Mouse (Mus musculus) skeletal muscle tissue, adult 2 months (tissue): Measurements from ENCODE around the gene Ddx31.

Experiments used
- DNase-seq: peaks from one replicate; pipeline ENCODE4 v3.0.0-alpha.2; 2012; ENCODE audit warnings: low read depth, low spot score

Ddx31 gene

GRCm38 (mm10) chr2:28840222-28840951 is at the start of gene Ddx31, which contains the start of gene Gtf3c4:
Gene Ddx31, plus strand, starts transcription at chr2:28840406.
Gene Gtf3c4, minus strand, starts transcription at chr2:28840360.
- peak; percentile 95 for DNase-seq

DNA sequence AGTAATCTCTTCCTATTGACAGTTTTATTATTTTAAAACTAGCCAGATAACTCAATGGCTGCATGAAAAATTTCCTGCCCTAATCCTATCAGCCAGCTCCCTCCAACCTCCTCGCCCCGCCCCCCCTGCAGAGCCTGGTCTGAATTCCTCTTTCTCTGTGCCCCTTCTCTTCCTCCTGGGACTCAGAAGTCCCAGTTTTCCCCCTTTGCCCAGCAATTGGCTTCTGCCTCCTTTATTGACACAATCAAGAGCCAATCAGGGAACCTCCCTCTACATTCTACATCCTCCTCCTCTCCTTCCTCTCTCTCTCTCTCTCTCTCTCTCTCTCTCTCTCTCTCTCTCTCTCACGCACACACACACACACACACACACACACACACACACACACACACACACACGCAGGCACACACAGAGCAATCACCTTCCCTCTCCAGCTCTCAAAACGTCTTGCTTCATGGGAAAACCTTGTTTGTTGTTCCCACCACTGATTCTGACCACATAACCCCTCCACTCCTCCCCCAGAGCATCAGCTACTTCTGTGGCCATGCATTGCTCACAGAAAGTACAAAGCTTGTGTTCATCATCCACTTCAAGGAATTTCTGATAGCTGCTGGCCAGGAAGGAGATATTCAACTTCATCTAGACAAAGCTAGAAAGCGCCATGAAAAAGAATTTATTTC is 47.1 kb upstream of the Ddx31 start:
- DNase-seq = peak; percentile 67

- no peak for DNase-seq
Measured at GRCm38 (mm10) chr2:28794623-28795022, 45.6 kb upstream of the Ddx31 start.

GRCm38 (mm10) chr2:28796298-28796697 is 43.9 kb upstream of the Ddx31 start:
- DNase-seq = no peak

- no peak for DNase-seq
Measured at GRCm38 (mm10) chr2:28797490-28798106, 42.6 kb upstream of the Ddx31 start.

- DNase-seq = no peak
Measured at GRCm38 (mm10) chr2:28798390-28798789, 41.8 kb upstream of the Ddx31 start.

DNA sequence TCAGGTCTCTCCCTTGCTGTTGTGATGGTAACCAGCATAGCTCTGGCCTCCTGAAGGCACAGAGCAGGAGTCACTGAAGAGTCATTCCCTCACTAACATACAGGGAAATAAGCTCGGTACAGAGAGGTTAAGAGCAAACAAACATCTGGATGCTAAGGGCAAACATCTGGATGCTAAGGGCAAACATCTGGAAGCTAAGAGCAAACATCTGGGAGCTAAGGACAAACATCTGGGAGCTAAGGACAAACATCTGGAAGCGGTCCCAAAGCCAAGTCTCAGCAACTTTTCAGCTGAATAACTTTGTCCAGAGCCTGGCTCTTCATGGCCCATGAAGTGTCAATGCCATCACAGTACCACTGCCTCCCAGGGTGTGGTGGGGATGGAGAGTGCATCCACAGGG is 40.6 kb upstream of the Ddx31 start:
- no peak for DNase-seq

DNA sequence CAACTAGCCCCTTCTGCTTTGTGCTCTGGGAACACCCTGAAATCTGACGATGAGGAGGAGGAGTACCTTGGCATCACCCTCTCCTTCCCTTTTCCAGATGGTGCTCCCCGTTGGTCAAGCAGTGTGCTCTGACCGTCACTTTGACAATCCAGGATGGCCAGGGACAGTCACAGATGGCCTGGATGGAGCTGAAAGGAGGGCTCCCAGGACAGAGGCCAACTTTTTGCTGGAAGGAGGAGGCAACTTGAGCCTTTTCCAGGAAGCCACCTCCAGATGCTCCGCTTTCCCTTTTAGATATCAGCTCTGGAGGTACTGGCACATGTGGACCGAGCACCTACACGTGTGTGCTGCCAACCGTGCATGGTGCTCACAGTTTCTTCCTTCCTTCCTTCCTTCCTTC is 36.8 kb upstream of the Ddx31 start:
- no peak for DNase-seq

- no peak for DNase-seq
Measured at GRCm38 (mm10) chr2:28808841-28809240, 31.4 kb upstream of the Ddx31 start.

DNA sequence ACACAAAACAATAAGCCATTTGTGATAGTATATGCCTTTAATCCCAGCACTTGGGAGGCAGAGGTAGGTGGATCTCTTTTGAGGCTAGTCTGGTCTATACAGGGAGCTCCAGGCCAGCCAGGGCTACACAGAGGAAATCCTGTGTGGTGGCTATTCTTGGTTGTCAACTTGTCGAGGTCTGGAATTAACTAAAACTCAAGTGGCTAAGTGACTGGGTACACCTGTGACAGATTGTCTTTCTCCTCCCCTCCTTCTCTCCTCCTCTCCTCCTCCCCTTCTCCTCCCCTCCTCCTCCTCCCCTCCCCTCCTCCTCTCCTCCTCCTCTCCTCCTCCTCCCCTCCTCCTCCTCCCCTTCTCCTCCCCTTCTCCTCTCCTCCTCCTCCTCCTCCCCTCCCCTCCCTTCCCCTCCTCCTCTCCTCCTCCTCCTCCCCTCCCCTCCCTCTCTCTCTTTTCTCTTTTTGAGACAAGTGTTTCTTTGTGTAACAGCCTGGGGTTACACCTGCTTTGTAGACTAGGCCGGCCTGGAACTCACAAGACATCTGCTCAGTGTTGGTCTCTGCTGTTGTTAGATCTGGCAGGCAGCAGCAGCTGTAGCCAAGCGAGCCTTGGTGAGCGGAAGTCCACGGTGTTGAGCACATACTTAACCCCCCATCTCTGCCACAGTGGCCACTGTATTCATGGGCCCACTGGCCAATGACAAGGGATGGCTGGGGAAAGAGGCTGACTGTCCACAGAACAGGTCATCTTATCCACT is 29.8 kb upstream of the Ddx31 start:
- no peak for DNase-seq

GRCm38 (mm10) chr2:28818866-28819265 is 21.3 kb upstream of the Ddx31 start:
- no peak for DNase-seq

GRCm38 (mm10) chr2:28829265-28829664 is 10.9 kb upstream of the Ddx31 start:
- no peak for DNase-seq

DNA sequence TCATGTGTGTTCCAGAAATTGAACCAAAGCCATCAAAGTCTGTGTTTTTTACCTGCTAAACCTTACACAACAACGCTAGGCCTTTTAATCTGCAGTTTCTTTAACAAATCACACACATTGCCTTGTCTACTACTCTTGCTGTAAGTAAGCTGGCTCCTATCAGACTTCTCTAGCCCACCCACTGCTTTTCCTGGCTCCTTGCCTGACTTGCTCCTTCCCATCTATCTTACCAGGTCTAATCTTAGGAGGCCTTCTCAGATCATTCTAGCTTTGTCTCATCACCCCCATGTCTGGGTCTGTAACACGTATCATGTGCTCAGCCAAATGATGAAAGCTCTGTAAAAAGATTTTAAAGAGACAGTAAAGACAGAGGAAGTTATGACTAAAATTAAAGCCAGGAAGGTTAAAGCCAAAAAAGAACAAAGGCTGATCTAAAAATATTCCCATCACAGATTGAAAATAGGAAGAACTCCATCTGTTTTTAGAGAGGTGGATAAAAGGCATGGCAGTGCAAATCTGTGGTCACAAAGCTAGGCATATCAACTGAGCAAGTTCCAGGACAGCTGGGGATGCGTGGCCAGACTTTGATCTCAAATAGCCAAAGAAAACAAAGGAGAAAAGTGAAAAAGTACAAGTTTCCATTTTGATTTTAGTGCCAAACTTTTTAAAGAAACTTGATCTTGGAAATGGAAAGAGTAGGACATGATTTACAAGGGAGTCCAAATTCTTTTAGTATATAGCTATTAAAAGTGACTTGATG is 3.8 kb upstream of the Ddx31 start:
- DNase-seq = no peak

DNA sequence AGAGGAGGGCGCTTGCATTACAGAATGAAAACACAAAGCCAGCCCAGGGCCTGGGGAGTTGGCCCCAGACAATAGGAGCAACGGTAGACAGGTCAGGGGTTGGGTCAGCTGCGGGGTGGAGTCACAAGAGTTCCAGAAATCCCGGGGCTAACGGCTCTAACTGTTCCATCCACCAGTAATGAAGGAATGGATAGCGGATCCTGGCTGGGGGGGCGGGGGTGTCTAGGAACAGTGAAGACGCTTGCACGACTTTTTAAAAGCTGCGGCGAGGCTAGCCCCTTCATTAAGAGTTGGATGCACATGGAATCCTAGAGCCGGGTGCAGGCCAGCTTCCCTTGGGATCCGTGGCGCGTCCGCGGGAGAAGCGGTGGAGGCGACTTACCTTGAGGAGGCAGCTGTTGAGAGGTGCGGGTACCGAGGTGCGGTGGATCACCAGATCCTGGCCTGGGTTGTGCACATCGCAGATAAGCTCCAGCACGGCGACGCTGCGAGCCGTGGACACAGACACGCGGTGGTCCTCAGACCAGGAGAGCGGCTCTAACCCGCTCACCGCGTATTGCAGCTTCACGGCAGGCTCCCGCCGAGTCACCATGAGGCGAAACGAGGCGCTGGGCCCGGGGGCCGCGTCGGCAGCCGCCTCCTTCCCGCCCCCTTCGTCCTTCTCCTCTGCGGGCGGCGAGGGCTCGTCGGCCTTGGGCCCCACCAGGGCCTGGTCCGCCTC is 545 bp upstream of the Ddx31 start:
- DNase-seq = peak; percentile 4

- DNase-seq = no peak
Measured at GRCm38 (mm10) chr2:28842042-28842441, 1.8 kb downstream of the Ddx31 start.

DNA sequence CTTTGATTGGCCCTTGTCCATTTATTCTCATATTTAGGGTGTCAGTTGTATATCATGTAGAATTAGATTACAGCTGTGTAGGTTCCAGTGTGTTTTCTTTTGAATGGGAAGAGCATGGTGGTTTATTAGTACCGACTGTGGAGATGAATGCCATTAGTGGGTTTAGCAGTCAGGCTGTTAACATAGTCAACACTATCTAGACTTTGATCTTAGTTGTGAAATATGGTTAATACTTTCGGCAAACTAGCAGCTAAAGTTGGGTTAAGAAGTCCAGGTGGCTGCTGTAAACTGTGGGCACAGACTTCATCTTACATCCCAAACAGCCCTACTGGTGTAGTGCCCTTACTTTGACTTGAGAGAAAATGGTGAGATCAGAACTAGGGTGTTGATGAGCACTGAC is 8.7 kb downstream of the Ddx31 start:
- DNase-seq = no peak

DNA sequence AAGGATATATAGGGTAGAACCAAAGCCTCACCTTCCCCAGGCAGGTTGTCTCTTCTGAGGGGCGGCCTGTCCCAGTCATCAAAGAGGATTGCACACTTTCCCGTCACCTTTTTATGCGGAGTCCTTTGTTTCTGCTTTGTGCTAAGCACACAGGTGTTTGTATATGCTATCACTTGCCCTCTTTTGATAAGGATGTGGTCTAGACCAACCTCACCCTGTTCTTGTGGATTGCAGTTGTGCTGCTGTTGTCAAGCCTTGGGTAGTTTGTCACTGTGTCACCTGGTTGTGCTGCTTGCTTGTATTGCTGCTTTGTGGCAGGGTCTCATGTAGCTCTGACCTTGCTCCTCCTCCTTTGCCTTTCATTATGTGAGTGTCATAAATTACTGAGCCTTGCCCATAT is 12.4 kb downstream of the Ddx31 start:
- no peak for DNase-seq

DNA sequence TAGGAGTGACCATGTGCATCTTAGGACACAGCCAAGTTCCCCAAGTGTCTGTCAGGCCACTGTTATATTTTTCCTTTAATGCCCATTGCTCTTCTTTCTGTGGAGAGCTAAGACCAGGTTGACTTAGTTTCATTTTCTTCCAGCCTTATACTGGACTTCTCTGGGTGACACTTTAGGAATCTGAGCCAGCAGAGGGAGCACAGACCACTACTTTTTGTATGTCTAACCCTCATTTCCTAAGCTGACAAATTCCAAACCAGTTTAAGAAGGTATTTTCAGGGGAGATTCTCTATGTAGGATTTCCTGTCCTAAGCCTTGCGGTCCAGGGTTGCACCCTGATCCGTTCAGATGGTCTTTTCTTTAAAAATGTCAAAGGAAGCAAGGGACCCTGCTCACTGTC is 15.6 kb downstream of the Ddx31 start:
- no peak for DNase-seq

DNA sequence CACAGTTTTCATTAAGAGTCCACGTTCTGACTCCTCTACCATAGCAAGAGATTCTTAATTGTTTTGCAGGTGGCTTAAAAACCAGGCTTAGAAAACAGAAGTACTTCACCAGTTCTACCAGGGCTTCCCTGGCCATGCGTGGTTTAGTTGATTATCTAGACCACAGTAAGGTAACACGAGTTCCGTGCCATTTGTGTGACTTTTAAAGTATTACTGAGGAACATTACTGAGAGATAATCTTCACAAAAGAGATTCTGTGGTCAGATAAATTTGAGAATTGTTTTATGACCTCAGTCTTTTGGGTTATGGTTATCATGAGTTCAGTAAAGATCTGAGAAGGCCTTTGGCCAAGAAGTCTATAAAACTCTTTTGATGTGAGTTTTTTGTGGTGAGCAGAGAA is 19.1 kb downstream of the Ddx31 start:
- DNase-seq = no peak

DNA sequence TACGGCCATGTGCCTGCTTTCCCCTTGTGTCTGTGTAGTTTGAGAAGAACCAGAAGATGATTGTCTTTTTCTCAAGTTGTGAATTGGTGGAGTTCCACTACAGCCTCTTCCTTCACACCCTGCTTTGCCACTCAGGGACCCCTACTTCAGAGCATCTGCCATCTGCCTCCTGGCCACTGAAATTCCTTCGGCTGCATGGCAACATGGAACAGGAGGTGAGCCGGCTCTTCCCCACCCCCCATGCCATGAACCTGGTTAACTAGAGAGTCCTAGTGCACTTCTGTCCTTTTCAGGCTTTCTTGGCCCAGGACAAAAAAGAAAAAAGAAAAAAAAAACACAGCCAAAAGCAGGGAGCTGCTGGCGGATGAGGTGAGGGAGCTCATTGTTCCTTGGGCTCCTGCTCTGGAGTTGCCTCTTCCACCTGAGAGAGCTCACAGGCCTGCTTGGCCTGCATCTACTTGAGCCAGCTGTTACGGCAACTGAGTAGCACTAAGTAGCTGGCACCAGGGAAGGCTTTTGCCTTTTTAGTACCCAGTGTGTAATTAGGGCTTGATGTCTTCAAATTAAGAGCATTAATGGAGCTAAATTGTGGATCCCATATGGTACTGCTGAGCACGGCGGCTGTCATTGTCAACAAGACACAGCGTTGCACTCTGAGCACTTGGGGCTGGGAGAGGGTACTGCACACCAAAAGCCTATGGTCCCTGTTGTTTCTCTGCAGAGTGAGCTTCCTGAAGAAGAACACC is 20.6 kb downstream of the Ddx31 start:
- no peak for DNase-seq
